In genomic region chr5:96183987-96184386, GRCm38 (mm10) we compare ENCODE assay signal across 24 mouse cellular contexts.
"Had no signal": no experiment of that assay in that cellular context is flagged by ENCODE, and none has a peak within 500 bp of the region (broad histone marks: within the 10 kb centered on the region; RNA-seq: fewer than 3 reads in every experiment).

No protein-coding gene starts in this region.

- H3K4me2 ChIP-seq: hindbrain, embryonic 13.5 days; hindbrain, embryonic 15.5 days; kidney, embryonic 15.5 days; limb, embryonic 13.5 days; limb, embryonic 15.5 days; liver, embryonic 12.5 days had no signal

- H3K9ac ChIP-seq: hindbrain, embryonic 13.5 days; hindbrain, embryonic 15.5 days; kidney, embryonic 15.5 days; limb, embryonic 13.5 days; limb, embryonic 15.5 days; liver, embryonic 12.5 days; liver, embryonic 14.5 days had no signal

- H3K4me3 ChIP-seq: gastrocnemius, adult 2 months; hindbrain, embryonic 10.5 days; hindbrain, embryonic 13.5 days; hindbrain, embryonic 15.5 days; kidney, embryonic 15.5 days; limb, embryonic 13.5 days; limb, embryonic 15.5 days; liver, embryonic 12.5 days had no signal

- H3K9me3 ChIP-seq: hindbrain, embryonic 10.5 days; hindbrain, embryonic 13.5 days; hindbrain, embryonic 15.5 days; kidney, embryonic 15.5 days; limb, embryonic 13.5 days; limb, embryonic 15.5 days; liver, embryonic 12.5 days had no signal

- H3K4me1 ChIP-seq: hindbrain, embryonic 10.5 days; hindbrain, embryonic 13.5 days; hindbrain, embryonic 15.5 days; kidney, embryonic 15.5 days; limb, embryonic 13.5 days; limb, embryonic 15.5 days; liver, embryonic 12.5 days had no signal

- H3K27ac ChIP-seq: gastrocnemius, adult 2 months; hindbrain, embryonic 10.5 days; hindbrain, embryonic 13.5 days; hindbrain, embryonic 15.5 days; hindbrain, postnatal 0 days; kidney, embryonic 15.5 days; kidney, postnatal 0 days; limb, embryonic 13.5 days; limb, embryonic 15.5 days; liver, embryonic 12.5 days; liver, embryonic 14.5 days had no signal

- H3K27me3 ChIP-seq: hindbrain, embryonic 13.5 days; hindbrain, embryonic 15.5 days; kidney, embryonic 15.5 days; limb, embryonic 13.5 days; limb, embryonic 15.5 days; liver, embryonic 12.5 days had no signal

- H3K36me3 ChIP-seq: hindbrain, embryonic 10.5 days; hindbrain, embryonic 13.5 days; hindbrain, embryonic 15.5 days; kidney, embryonic 15.5 days; limb, embryonic 13.5 days; limb, embryonic 15.5 days; liver, embryonic 12.5 days had no signal

- DNase-seq: gastrocnemius, adult 2 months; gastrocnemius, postnatal 10 days; gastrocnemius, postnatal 25 days; heart, postnatal 36 days; kidney, adult 11 months; kidney, adult 2 months; kidney, adult 9 months; kidney, postnatal 14 days; kidney, postnatal 36 days; layer of hippocampus, adult 9-11 months; layer of hippocampus, postnatal 36 days; left cerebral cortex, postnatal 4 days; lung, adult 18-20 months had no signal

- ATAC-seq: hindbrain, postnatal 0 days; intestine, embryonic 16.5 days; liver, embryonic 12.5 days had no signal
